Mouse (Mus musculus) myocyte (in vitro differentiated cells): ENCODE results near the gene Trp53bp2. TPM values are rescaled to one million over a fixed set of nuclear protein-coding genes. Genes with fewer than 3 reads are reported as not detected.

Experiments used
- H3K27me3 ChIP-seq: one replicate; pipeline ENCODE4 v1.6.1; 2011; ENCODE audit not compliant: control insufficient read depth, insufficient read depth, insufficient read length
- H3K36me3 ChIP-seq: one replicate; pipeline ENCODE4 v1.6.1; 2011; ENCODE audit not compliant: control insufficient read depth, insufficient read depth
- H3K4me2 ChIP-seq: one replicate; pipeline ENCODE4 v1.6.1; 2011; ENCODE audit warnings: low read depth, control low read depth
- H3K4me3 ChIP-seq: one replicate; pipeline ENCODE4 v1.5.1; 2011; ENCODE audit warnings: mild to moderate bottlenecking, control low read depth, moderate library complexity
- H3K79me2 ChIP-seq: one replicate; pipeline ENCODE4 v1.6.1; 2011; ENCODE audit not compliant: control insufficient read depth, insufficient read depth
- H3ac ChIP-seq: one replicate; pipeline ENCODE4 v1.6.1; 2011; ENCODE audit not compliant: control insufficient read depth, insufficient read length
- CEBPB ChIP-seq: IDR thresholded peaks from 2 replicates; pipeline ENCODE4 v1.6.1; 2011; ENCODE audit warnings: mild to moderate bottlenecking, moderate library complexity; ENCODE audit not compliant: poor library complexity, insufficient read depth, severe bottlenecking
- E2F4 ChIP-seq: IDR thresholded peaks from one replicate; pipeline ENCODE4 v1.6.1; 2011; ENCODE audit warnings: mild to moderate bottlenecking, control low read depth, moderate library complexity; ENCODE audit not compliant: insufficient read depth
- MAX ChIP-seq: IDR thresholded peaks from one replicate; pipeline ENCODE4 v1.6.1; 2011; ENCODE audit warnings: low read depth, mild to moderate bottlenecking, control low read depth
- MYOD1 ChIP-seq, 3 experiments: IDR thresholded peaks; one replicate each; pipeline ENCODE4 v1.6.1; 2011; ENCODE audit warnings: control low read depth in 2 of 3, low read depth in 2 of 3, mild to moderate bottlenecking in 2 of 3, moderate library complexity in 1 of 3; ENCODE audit not compliant: insufficient read length in 2 of 3, control insufficient read depth in 1 of 3
- MYOG ChIP-seq, 3 experiments: IDR thresholded peaks; one replicate each; pipeline ENCODE4 v1.6.1; 2011; ENCODE audit warnings: control low read depth in 2 of 3, low read depth in 2 of 3, mild to moderate bottlenecking in 2 of 3; ENCODE audit not compliant: insufficient read length in 2 of 3, control insufficient read depth in 1 of 3, insufficient read depth in 1 of 3
- POLR2A ChIP-seq: IDR thresholded peaks from one replicate; pipeline ENCODE4 v1.6.1; 2011; ENCODE audit warnings: low read depth, mild to moderate bottlenecking, control low read depth, moderate library complexity; ENCODE audit not compliant: insufficient read length
- POLR2AphosphoS2 ChIP-seq: IDR thresholded peaks from one replicate; pipeline ENCODE4 v1.6.1; 2011; ENCODE audit warnings: low read depth, control low read depth; ENCODE audit not compliant: insufficient read length
- REST ChIP-seq: IDR thresholded peaks from one replicate; pipeline ENCODE4 v1.6.1; 2011; ENCODE audit warnings: mild to moderate bottlenecking, control low read depth, moderate library complexity; ENCODE audit not compliant: insufficient read depth, insufficient read length
- SRF ChIP-seq: IDR thresholded peaks from one replicate; pipeline ENCODE4 v1.6.1; 2011; ENCODE audit warnings: low read depth; ENCODE audit not compliant: control insufficient read depth, insufficient read length
- TCF12 ChIP-seq: IDR thresholded peaks from one replicate; pipeline ENCODE4 v1.6.1; 2011; ENCODE audit warnings: mild to moderate bottlenecking, control low read depth; ENCODE audit not compliant: poor library complexity, insufficient read depth, severe bottlenecking
- TCF3 ChIP-seq: IDR thresholded peaks from one replicate; pipeline ENCODE4 v1.6.1; 2011; ENCODE audit warnings: low read depth, control low read depth; ENCODE audit not compliant: insufficient read length
- USF1 ChIP-seq: IDR thresholded peaks from one replicate; pipeline ENCODE4 v1.6.1; 2011; ENCODE audit warnings: low read depth, mild to moderate bottlenecking, control low read depth, moderate library complexity
- polyA plus RNA-seq: library from polyadenylated mRNA; unstranded; fragments of >200 nt; fragmentation: generic; extraction: Trizol; gene quantifications from one replicate; pipeline ENCODE4 v1.2.1, GENCODE M21; 2012; ENCODE audit warnings: missing spikeins

Gene Trp53bp2
- polyA plus RNA-seq, 1 experiment: 6.4 TPM

DNA sequence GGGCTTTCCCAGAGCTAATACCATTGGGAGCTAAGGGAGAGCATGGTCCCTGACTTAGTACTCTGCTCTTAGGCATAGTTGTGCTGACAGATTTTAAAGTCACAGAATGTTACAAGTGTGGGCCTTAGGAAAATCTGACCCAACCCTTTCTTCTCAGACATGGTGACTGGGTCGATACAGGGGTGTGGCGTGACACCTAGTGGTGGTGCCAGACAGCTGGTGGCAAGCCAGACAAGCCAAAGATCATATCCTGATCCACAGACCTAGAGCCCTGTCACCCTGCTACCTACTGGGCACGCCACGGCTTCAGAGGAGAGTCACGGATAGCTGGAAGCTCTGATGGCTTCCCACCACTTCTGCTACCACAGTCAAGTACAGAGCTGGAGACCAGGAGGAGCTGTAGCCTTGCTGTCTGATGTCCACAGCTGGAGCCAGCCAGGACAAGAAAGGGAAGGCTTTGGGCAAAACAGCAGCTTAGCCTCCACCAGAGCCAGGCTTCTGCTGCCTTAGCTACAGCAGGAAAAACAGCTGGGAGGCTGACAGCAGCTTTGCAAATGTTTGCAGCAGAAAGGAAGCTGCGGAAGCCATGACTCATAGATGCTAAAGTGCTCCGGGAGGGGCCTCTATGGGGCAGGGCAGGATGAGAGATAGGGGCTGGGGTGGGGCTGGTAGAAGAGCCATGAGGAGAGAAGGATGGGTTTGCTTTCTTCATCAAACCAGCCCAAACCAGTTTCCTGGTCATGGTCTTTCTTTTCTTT is 97.4 kb downstream of the Trp53bp2 start:
- Histone ChIP-seq H3K79me2 (peaks cover 60% of the 10 kb centered on the region), H3K27me3 (no peaks in the 10 kb centered on the region), H3K36me3 (peaks cover 29% of the 10 kb centered on the region), H3K4me2 (peak overlapping the region; percentile 73), H3ac (no peak overlapping the region), H3K4me3 (no peak overlapping the region)
- no peak for TF ChIP-seq USF1
- TF ChIP-seq POLR2A: no peak
- no peak for TF ChIP-seq POLR2AphosphoS2
- TF ChIP-seq TCF12: no peak
- TF ChIP-seq SRF: no peak
- TF ChIP-seq REST: no peak
- no peak for TF ChIP-seq TCF3
- peak; percentile 53 to 72 (median 62) for TF ChIP-seq MYOD1 (IDR thresholded peaks at IDR 0.05; ENCODE audit: control insufficient read depth in 1 of 3, insufficient read length in 2 of 3, low read depth in 2 of 3)
- TF ChIP-seq MYOG (IDR thresholded peaks at IDR 0.05; ENCODE audit: control insufficient read depth in 1 of 3, insufficient read depth in 1 of 3, insufficient read length in 2 of 3, low read depth in 2 of 3): peak in 1 of 3 experiments; percentile 73
- no peak for TF ChIP-seq MAX
- no peak for TF ChIP-seq E2F4
- peak; percentile 89 for TF ChIP-seq CEBPB

DNA sequence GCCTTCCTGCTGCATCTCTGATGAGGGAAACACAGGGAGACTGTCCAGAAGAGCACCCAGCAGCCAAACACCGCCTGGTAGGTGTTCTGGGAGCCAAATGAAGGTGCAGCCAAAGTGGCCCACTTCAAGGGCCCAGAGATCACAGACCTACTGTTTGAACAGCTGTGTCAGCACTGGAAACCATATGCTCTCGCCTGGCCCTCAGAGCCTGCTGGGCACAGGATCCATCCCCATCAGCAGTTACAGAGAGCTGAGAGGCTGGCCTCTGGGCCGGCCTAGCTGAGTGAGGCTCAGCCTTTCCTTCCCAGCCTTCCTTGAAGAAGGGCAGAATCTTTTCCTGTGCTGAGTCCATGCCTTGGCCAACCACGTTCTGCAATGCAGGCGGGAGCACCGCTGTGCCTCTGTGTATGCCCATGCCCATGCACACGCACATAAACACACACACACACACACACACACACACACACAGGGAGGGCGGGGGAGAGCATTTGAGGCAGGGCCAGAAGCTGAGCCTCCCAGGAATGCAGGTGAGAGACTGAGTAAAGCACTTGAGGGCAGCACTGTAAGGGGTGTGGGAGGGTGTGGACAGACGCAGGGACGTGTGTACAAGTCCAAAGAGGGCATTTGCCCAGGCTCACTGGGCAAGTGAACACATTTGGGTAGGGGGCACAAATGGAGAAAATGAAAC is 100.3 kb downstream of the Trp53bp2 start:
- Histone ChIP-seq H3K4me3 (no peak overlapping the region), H3K4me2 (no peak overlapping the region), H3K36me3 (peaks cover 31% of the 10 kb centered on the region), H3K27me3 (no peaks in the 10 kb centered on the region), H3K79me2 (peaks cover 58% of the 10 kb centered on the region), H3ac (no peak overlapping the region)
- TF ChIP-seq MYOG (IDR thresholded peaks at IDR 0.05; ENCODE audit: control insufficient read depth in 1 of 3, insufficient read depth in 1 of 3, insufficient read length in 2 of 3, low read depth in 2 of 3) (peak in 1 of 3 experiments; percentile 38), TCF3 (no peak), E2F4 (no peak), MYOD1 (IDR thresholded peaks at IDR 0.05; ENCODE audit: control insufficient read depth in 1 of 3, insufficient read length in 2 of 3, low read depth in 2 of 3) (no peak), SRF (no peak), TCF12 (no peak), POLR2A (peak; percentile 28), REST (no peak), MAX (no peak), POLR2AphosphoS2 (no peak)

DNA sequence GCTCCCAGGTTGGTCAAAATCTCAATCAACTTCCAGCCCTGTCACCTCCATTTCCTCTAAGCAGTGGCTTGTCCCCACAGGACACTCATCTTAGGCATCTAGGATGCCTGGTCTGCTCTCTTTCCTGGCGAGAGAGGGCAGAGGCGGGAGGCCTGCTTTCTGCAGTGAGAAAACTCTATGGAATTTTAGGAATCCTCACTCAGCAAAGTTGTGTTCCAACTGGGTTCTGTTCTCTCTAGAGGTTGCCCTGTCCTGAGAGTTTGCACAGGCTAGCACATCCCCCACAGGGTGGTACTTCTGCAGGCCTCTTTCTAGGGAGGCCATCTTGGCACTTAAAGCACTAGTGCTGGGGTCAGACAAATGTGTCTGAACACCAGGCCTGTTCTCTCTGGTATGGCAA is 102.1 kb downstream of the Trp53bp2 start:
- peaks cover 62% of the 10 kb centered on the region for H3K79me2 ChIP-seq
- TF ChIP-seq E2F4: no peak
- TF ChIP-seq MAX: no peak
- TF ChIP-seq POLR2A: no peak
- no peak for TF ChIP-seq TCF12
- TF ChIP-seq REST: no peak
- TF ChIP-seq SRF: no peak
- TF ChIP-seq TCF3: no peak
- no peak for TF ChIP-seq POLR2AphosphoS2
- TF ChIP-seq MYOG (IDR thresholded peaks at IDR 0.05; ENCODE audit: control insufficient read depth in 1 of 3, insufficient read depth in 1 of 3, insufficient read length in 2 of 3, low read depth in 2 of 3): no peak
- TF ChIP-seq CEBPB: no peak
- no peak for TF ChIP-seq MYOD1 (IDR thresholded peaks at IDR 0.05; ENCODE audit: control insufficient read depth in 1 of 3, insufficient read length in 2 of 3, low read depth in 2 of 3)
- no peak for TF ChIP-seq USF1
- no peak overlapping the region for H3ac ChIP-seq
- peaks cover 30% of the 10 kb centered on the region for H3K36me3 ChIP-seq
- no peak overlapping the region for H3K4me3 ChIP-seq
- no peaks in the 10 kb centered on the region for H3K27me3 ChIP-seq
- peak overlapping the region; percentile 27 for H3K4me2 ChIP-seq

DNA sequence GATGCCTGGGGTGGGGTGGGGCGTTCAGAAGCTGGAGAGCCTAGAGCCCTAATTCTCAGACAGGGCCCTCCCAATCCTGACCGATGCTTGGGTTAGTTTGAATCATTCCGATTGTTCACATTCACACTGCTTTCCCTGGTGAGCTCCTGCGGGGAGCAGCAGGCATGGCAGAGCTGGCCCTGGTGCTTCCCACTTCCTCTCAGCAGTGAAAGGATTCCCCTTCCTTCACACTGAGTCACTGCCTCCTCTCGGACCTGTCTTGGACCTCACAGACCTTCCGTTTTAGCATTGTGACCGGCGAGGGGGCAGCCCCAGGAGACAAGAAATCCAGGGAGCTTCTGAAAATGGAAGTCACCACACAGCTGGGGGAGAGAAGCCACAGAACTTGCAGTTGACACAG is 102.8 kb downstream of the Trp53bp2 start:
- Histone ChIP-seq H3K79me2 (peaks cover 69% of the 10 kb centered on the region), H3K36me3 (peaks cover 30% of the 10 kb centered on the region), H3K4me3 (no peak overlapping the region), H3K27me3 (no peaks in the 10 kb centered on the region), H3K4me2 (peak overlapping the region; percentile 50), H3ac (no peak overlapping the region)
- TF ChIP-seq TCF3: no peak
- TF ChIP-seq REST: no peak
- no peak for TF ChIP-seq MYOG (IDR thresholded peaks at IDR 0.05; ENCODE audit: control insufficient read depth in 1 of 3, insufficient read depth in 1 of 3, insufficient read length in 2 of 3, low read depth in 2 of 3)
- no peak for TF ChIP-seq MAX
- TF ChIP-seq POLR2AphosphoS2: no peak
- no peak for TF ChIP-seq TCF12
- TF ChIP-seq E2F4: no peak
- TF ChIP-seq CEBPB: no peak
- TF ChIP-seq MYOD1 (IDR thresholded peaks at IDR 0.05; ENCODE audit: control insufficient read depth in 1 of 3, insufficient read length in 2 of 3, low read depth in 2 of 3): no peak
- no peak for TF ChIP-seq POLR2A
- TF ChIP-seq SRF: no peak
- TF ChIP-seq USF1: no peak

Other genes with a start within 250 kb of the Trp53bp2 start
- gene Vmn1r1, start 244.7 kb upstream of the Trp53bp2 start, polyA plus RNA-seq: not detected
- gene Degs1, start 126.4 kb upstream of the Trp53bp2 start, polyA plus RNA-seq: 110 TPM
- 16.9 TPM for gene Fbxo28, start 67.5 kb upstream of the Trp53bp2 start, polyA plus RNA-seq
- gene Capn2, start 108.4 kb downstream of the Trp53bp2 start, polyA plus RNA-seq: 148 TPM
- gene Capn8, start 155.8 kb downstream of the Trp53bp2 start, polyA plus RNA-seq: not detected